Mouse (Mus musculus) megakaryocyte, embryonic 14.5 days (primary cell): Measurements from ENCODE around the gene Myl7. TPM values are rescaled to one million over a fixed set of nuclear protein-coding genes. Genes with fewer than 3 reads are reported as not detected.
A peak's percentile ranks its signal among the peaks of the same experiment; 100 is the strongest.
"Not testable (repeated sequence)": the region's sequence is repeated elsewhere in the genome, so short reads cannot be mapped to it uniquely, and the experiment has no call there.

Source experiments
- H3K27me3 ChIP-seq: replicated peaks from 2 replicates; pipeline ENCODE3; 2012; ENCODE audit warnings: inconsistent platforms
- H3K36me3 ChIP-seq: replicated peaks from 2 replicates; pipeline ENCODE3; 2012; ENCODE audit warnings: low read length, inconsistent platforms, mixed read lengths
- H3K4me1 ChIP-seq: 2 replicates; pipeline ENCODE4 v1.6.1; 2012; ENCODE audit warnings: inconsistent platforms
- H3K4me3 ChIP-seq: replicated peaks from 2 replicates; pipeline ENCODE3; 2012; ENCODE audit warnings: moderate library complexity, mild to moderate bottlenecking, inconsistent platforms
- H3K9me3 ChIP-seq: 2 replicates; pipeline ENCODE4 v1.6.1; 2012; ENCODE audit warnings: inconsistent platforms
- FLI1 ChIP-seq: IDR thresholded peaks from 2 replicates; pipeline ENCODE4 v1.6.1; 2012; ENCODE audit warnings: low read length, inconsistent platforms, mixed read lengths
- GATA1 ChIP-seq: IDR thresholded peaks from 3 replicates; pipeline ENCODE4 v1.6.1; 2012; ENCODE audit warnings: mixed read lengths, low read length, inconsistent platforms, borderline replicate concordance
- polyA plus RNA-seq: library from polyadenylated mRNA; stranded (reverse); fragments of >175 nt; gene quantifications from 2 replicates; pipeline ENCODE4 v1.2.3, GENCODE M21; 2012; ENCODE audit warnings: low replicate concordance; ENCODE audit not compliant: insufficient read depth

Gene Myl7
- polyA plus RNA-seq, 1 experiment = not detected

- TF ChIP-seq GATA1 = no peak
- TF ChIP-seq FLI1 = no peak
- Histone ChIP-seq H3K4me3 (no peak overlapping the region), H3K4me1 (peaks cover 11% of the 10 kb centered on the region), H3K27me3 (peaks cover 65% of the 10 kb centered on the region), H3K36me3 (no peaks in the 10 kb centered on the region), H3K9me3 (no peaks in the 10 kb centered on the region)
These were observed 6.4 kb downstream of the Myl7 start for GRCm38 (mm10) chr11:5892151-5892591.

GRCm38 (mm10) chr11:5888563-5888962 lies 10.0 kb downstream of the Myl7 start:
- H3K4me3 ChIP-seq, H3K9me3 ChIP-seq, H3K36me3 ChIP-seq: not testable (repeated sequence)
- peaks cover 16% of the 10 kb centered on the region for H3K4me1 ChIP-seq
- peaks cover 37% of the 10 kb centered on the region for H3K27me3 ChIP-seq

- peaks cover 20% of the 10 kb centered on the region for H3K4me1 ChIP-seq
- no peaks in the 10 kb centered on the region for H3K36me3 ChIP-seq
- H3K9me3 ChIP-seq = no peaks in the 10 kb centered on the region
- H3K4me3 ChIP-seq = no peak overlapping the region
- no peak for TF ChIP-seq FLI1
- no peak for TF ChIP-seq GATA1
- peaks cover 31% of the 10 kb centered on the region for H3K27me3 ChIP-seq
These were observed 11.3 kb downstream of the Myl7 start for GRCm38 (mm10) chr11:5887250-5887649.

GRCm38 (mm10) chr11:5886187-5886586 lies 12.4 kb downstream of the Myl7 start:
- H3K27me3 ChIP-seq = peaks cover 21% of the 10 kb centered on the region
- H3K4me3 ChIP-seq = no peak overlapping the region
- no peaks in the 10 kb centered on the region for H3K36me3 ChIP-seq
- H3K4me1 ChIP-seq = peaks cover 21% of the 10 kb centered on the region
- no peaks in the 10 kb centered on the region for H3K9me3 ChIP-seq
- no peak for TF ChIP-seq FLI1
- no peak for TF ChIP-seq GATA1

GRCm38 (mm10) chr11:5882518-5882917 lies 16.1 kb downstream of the Myl7 start:
- Histone ChIP-seq H3K36me3 (no peaks in the 10 kb centered on the region), H3K9me3 (no peaks in the 10 kb centered on the region), H3K27me3 (no peaks in the 10 kb centered on the region), H3K4me3 (peak overlapping the region; percentile 77), H3K4me1 (peaks cover 40% of the 10 kb centered on the region)
- TF ChIP-seq GATA1 = no peak
- TF ChIP-seq FLI1 = no peak

GRCm38 (mm10) chr11:5879905-5880304 lies 18.7 kb downstream of the Myl7 start:
- no peaks in the 10 kb centered on the region for H3K27me3 ChIP-seq

GRCm38 (mm10) chr11:5878661-5879060 lies 19.9 kb downstream of the Myl7 start:
- Histone ChIP-seq H3K36me3 (peaks cover 31% of the 10 kb centered on the region), H3K27me3 (no peaks in the 10 kb centered on the region), H3K9me3 (no peaks in the 10 kb centered on the region), H3K4me3 (peak overlapping the region; percentile 96), H3K4me1 (peaks cover 53% of the 10 kb centered on the region)
- TF ChIP-seq FLI1 = no peak
- TF ChIP-seq GATA1 = no peak

More at GRCm38 (mm10) chr11:5879905-5880304, 18.7 kb downstream of the Myl7 start:
- Histone ChIP-seq H3K4me1 (peaks cover 53% of the 10 kb centered on the region), H3K4me3 (no peak overlapping the region), H3K36me3 (peaks cover 19% of the 10 kb centered on the region), H3K9me3 (no peaks in the 10 kb centered on the region)
- no peak for TF ChIP-seq GATA1
- TF ChIP-seq FLI1 = no peak

GRCm38 (mm10) chr11:5877921-5878526 lies 20.6 kb downstream of the Myl7 start, which contains the start of gene Pold2:
Gene Pold2 (minus strand): TSS chr11:5878292.
- Histone ChIP-seq H3K9me3 (no peaks in the 10 kb centered on the region), H3K36me3 (peaks cover 38% of the 10 kb centered on the region), H3K27me3 (no peaks in the 10 kb centered on the region), H3K4me1 (peaks cover 48% of the 10 kb centered on the region), H3K4me3 (peak within 1 kb of the TSS; percentile 96)
- TF ChIP-seq FLI1 (no peak), GATA1 (no peak)

GRCm38 (mm10) chr11:5877421-5877820 lies 21.2 kb downstream of the Myl7 start:
- H3K4me1 ChIP-seq = peaks cover 42% of the 10 kb centered on the region
- TF ChIP-seq GATA1 (no peak), FLI1 (no peak)
- no peaks in the 10 kb centered on the region for H3K27me3 ChIP-seq
- peaks cover 44% of the 10 kb centered on the region for H3K36me3 ChIP-seq
- peak overlapping the region; percentile 96 for H3K4me3 ChIP-seq
- H3K9me3 ChIP-seq = no peaks in the 10 kb centered on the region

- peaks cover 3% of the 10 kb centered on the region for H3K27me3 ChIP-seq
- H3K4me3 ChIP-seq = peak overlapping the region; percentile 42
- H3K9me3 ChIP-seq = no peaks in the 10 kb centered on the region
- peaks cover 24% of the 10 kb centered on the region for H3K4me1 ChIP-seq
- peaks cover 78% of the 10 kb centered on the region for H3K36me3 ChIP-seq
- TF ChIP-seq GATA1 = no peak
- TF ChIP-seq FLI1 = no peak
These were observed 25.4 kb downstream of the Myl7 start for GRCm38 (mm10) chr11:5873192-5873591.
